ENCODE assay signal across 8 mouse cellular contexts in the genomic region with DNA sequence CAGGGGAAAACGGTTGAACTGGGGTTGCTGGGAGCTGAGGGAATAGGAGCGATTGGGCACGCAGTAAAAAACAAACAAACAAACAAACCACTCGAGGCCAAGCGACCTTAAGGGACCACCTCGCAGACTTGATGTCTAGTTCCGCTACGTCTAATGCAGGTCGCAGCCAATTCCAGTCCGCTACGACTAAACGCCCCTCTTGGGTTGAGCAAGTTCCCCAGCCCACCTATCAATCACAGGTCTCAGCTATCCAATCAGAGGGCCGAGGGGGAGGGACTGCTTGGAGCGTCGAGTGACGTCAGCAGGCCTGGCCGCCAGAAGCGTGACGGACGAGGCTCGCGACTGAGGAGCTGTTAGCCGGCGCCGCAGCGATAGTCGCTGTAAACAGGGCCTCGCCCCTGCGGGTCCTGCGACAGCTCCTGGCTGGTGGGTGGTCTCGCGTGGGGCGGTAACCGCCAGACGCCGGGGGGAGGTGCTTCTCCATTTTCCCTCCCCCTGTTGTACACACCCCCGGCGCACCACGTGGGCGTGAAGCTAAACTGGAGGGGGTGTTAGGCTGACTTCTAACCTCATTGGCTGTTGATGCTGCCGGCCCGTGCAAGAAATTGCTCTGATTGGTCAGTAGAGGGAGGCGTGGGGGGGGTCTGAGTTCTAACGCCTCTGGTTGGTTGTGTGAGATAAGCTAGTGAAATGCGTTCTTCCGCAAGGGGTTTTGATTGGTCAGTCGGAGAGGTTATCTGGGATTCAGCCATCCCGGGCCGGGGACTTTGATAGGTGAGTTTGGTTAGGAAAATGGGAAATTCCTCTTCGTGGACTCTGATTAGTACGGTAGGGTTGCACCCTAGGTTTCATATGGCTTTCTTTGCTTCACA. TPM values are rescaled to one million over a fixed set of nuclear protein-coding genes. Genes with fewer than 3 reads are reported as not detected.
A peak's percentile ranks its signal among the peaks of the same experiment; 100 is the strongest.
DNase-seq lines count a peak whose midpoint lies in the region; ATAC-seq and TF ChIP-seq lines count a peak whose summit lies in the region.

A gene (minus strand): TSS at position 205 of the 872 bp plus-strand sequence.

- peak within 1 kb of the TSS; percentile 97 for H3K4me2 ChIP-seq in hindbrain, postnatal 0 days (ENCODE audit: low read depth, low read length)

- under 1% methylated on average over 51 of the region's 51 CpGs for WGBS in hindbrain, postnatal 0 days

- peaks cover 17% of the 10 kb centered on the region for H3K36me3 ChIP-seq in hindbrain, postnatal 0 days (ENCODE audit: insufficient read depth, low read length)

- no peaks in the 10 kb centered on the region for H3K27me3 ChIP-seq in hindbrain, postnatal 0 days (ENCODE audit: insufficient read depth, low read length)

- peak; percentile 99 for DNase-seq in ZHBTc4 (ENCODE audit: low read depth, low spot score)
- peak; percentile 98 for DNase-seq in gastrocnemius, adult 2 months
- peak; percentile 99 for DNase-seq in hindbrain, postnatal 0 days (ENCODE audit: low spot score)
- peak; percentile 97 for DNase-seq in left cerebral cortex, adult 2 months (ENCODE audit: extremely low spot score in 1 of 2, low spot score in 2 of 2)
- peak; percentile 98 to 99 for DNase-seq in right cerebral cortex, adult 2 months (ENCODE audit: low spot score in 2 of 2)
- peak; percentile 98 for DNase-seq in urinary bladder, postnatal 14 days (ENCODE audit: low spot score)

- peaks cover 15% of the 10 kb centered on the region for H3K4me1 ChIP-seq in hindbrain, postnatal 0 days (ENCODE audit: insufficient read depth, low read length)

- H3K9me3 ChIP-seq in hindbrain, postnatal 0 days (ENCODE audit: low read length) = no peaks in the 10 kb centered on the region

- H3K27ac ChIP-seq in gastrocnemius, adult 2 months = peak within 1 kb of the TSS; percentile 96
- H3K27ac ChIP-seq in hindbrain, postnatal 0 days = peak within 1 kb of the TSS; percentile 99
- peak within 1 kb of the TSS; percentile 97 for H3K27ac ChIP-seq in left cerebral cortex, adult 2 months

- TF ChIP-seq CTCF in gastrocnemius, adult 2 months (IDR thresholded peaks at IDR 0.05) = no peak
- TF ChIP-seq CTCF in hindbrain, postnatal 0 days (IDR thresholded peaks at IDR 0.05; ENCODE audit: low read depth) = peak; percentile 36
- peak; percentile 9 for TF ChIP-seq CTCF in left cerebral cortex, adult 2 months (IDR thresholded peaks at IDR 0.05)

- intact Hi-C loops in gastrocnemius, adult 2 months (cut with DNase I) = loop anchor here (2.0 kb wide), 1 partner anchor 14 kb away; a partner anchor contains a TSS
- intact Hi-C loops in left cerebral cortex, adult 2 months (cut with DNase I) = loop anchor here (1.0 kb wide), 1 partner anchor 31 kb away; a partner anchor contains a TSS

- peak within 1 kb of the TSS; percentile 74 for H3K4me3 ChIP-seq in gastrocnemius, adult 2 months
- peak within 1 kb of the TSS; percentile 60 for H3K4me3 ChIP-seq in hindbrain, postnatal 0 days (ENCODE audit: low read length)
- peak within 1 kb of the TSS; percentile 59 for H3K4me3 ChIP-seq in left cerebral cortex, adult 2 months

- peak within 1 kb of the TSS; percentile 67 for H3K9ac ChIP-seq in hindbrain, postnatal 0 days (replicated peaks; ENCODE audit: low read length)

- peak; percentile 76 for ATAC-seq in common myeloid progenitor, adult 5-6 weeks (replicated peaks; ENCODE audit: low read depth, poor library complexity, severe bottlenecking)
- peak; percentile 97 for ATAC-seq in hindbrain, postnatal 0 days
- ATAC-seq in megakaryocyte, adult 5-6 weeks (ENCODE audit: poor library complexity, severe bottlenecking) = peak; percentile 75

RNA-seq across cellular contexts. Expression of the gene that starts here (rescaled TPM):
- total RNA-seq in common myeloid progenitor, adult 5-6 weeks (2017) = not detected in 2 replicates
- total RNA-seq in gastrocnemius, adult 2 months (2021) = not detected
- total RNA-seq in hindbrain, postnatal 0 days (2014; rRNA removed) = not detected in 2 replicates
- 0.55 TPM in 1 of 2 replicates, not detected in the other for polyA plus RNA-seq in hindbrain, postnatal 0 days (2015; fragmentation: Nextera tagmentation; extraction: Ambion mirVana)
- 1 to 10 TPM in 1 of 2 experiments, under 1 TPM in 1; 0.86 to 1.8 TPM for total RNA-seq in left cerebral cortex, adult 2 months (2021)
- total RNA-seq in megakaryocyte, adult 5-6 weeks (2015) = 2.1 and 4.1 TPM in 2 replicates
- total RNA-seq in megakaryocyte, adult 5-6 weeks (2017) = 2.6 and 9.3 TPM in 2 replicates

Comparison
In these comparisons a context has a peak if more than half of its experiments do, and no peak if none do; other contexts are left out.
1. Peak in every context shown above with its lines: DNase-seq, ATAC-seq, H3K4me3 ChIP-seq and H3K27ac ChIP-seq.
2. Peak in ATAC-seq in common myeloid progenitor, adult 5-6 weeks; RNA of the gene not detected or under 1 TPM.
3. Peak in DNase-seq, H3K4me3 ChIP-seq and H3K27ac ChIP-seq in gastrocnemius, adult 2 months; RNA of the gene not detected or under 1 TPM.
4. Peak in DNase-seq, ATAC-seq, H3K4me3 ChIP-seq, H3K27ac ChIP-seq, H3K9ac ChIP-seq and H3K4me2 ChIP-seq in hindbrain, postnatal 0 days; RNA of the gene not detected or under 1 TPM.